Comparison of ENCODE assay signal across 8 mouse cellular contexts in the genomic region with DNA sequence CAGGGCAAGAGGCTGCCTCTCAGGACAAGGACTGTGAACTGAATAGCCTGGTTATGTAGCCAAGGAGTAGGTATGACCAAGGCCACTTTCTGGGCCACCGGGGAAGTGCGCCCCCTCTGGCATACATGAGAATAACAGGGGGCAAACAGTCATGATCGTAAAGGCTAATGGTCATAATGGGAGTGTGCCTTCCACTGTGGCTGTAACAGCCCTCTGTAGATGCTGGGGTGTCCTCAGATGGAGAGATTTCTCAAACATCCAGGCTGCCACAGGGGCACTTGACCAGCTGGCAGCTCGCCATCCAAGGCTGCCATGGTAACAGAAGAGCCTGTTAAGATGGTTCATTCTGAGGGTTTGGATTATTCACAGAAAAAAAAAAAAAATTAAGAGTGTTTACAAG.
DNase-seq lines count a peak whose midpoint lies in the region; ATAC-seq and TF ChIP-seq lines count a peak whose summit lies in the region.

No protein-coding gene starts in this region.

- TF ChIP-seq CTCF in intestine, postnatal 0 days (IDR thresholded peaks at IDR 0.05; ENCODE audit: low read depth) = peak; percentile 71

- no peak overlapping the region for H3K4me2 ChIP-seq in intestine, postnatal 0 days (replicated peaks; ENCODE audit: low read depth)
- H3K4me2 ChIP-seq in intestine, embryonic 15.5 days (replicated peaks) = no peak overlapping the region

- no peak overlapping the region for H3K4me3 ChIP-seq in intestine, postnatal 0 days (ENCODE audit: low read depth, low read length)
- H3K4me3 ChIP-seq in intestine, embryonic 15.5 days (replicated peaks) = no peak overlapping the region
- H3K4me3 ChIP-seq in limb, embryonic 10.5 days = no peak overlapping the region

- H3K4me1 ChIP-seq in intestine, postnatal 0 days (replicated peaks; ENCODE audit: control insufficient read depth, insufficient read depth, low read length) = no peaks in the 10 kb centered on the region
- H3K4me1 ChIP-seq in intestine, embryonic 15.5 days (replicated peaks) = no peaks in the 10 kb centered on the region
- H3K4me1 ChIP-seq in limb, embryonic 10.5 days = peaks cover 25% of the 10 kb centered on the region

- H3K9me3 ChIP-seq in intestine, postnatal 0 days (ENCODE audit: control insufficient read depth) = no peaks in the 10 kb centered on the region
- H3K9me3 ChIP-seq in intestine, embryonic 15.5 days = no peaks in the 10 kb centered on the region
- no peaks in the 10 kb centered on the region for H3K9me3 ChIP-seq in limb, embryonic 10.5 days (replicated peaks)

- H3K9ac ChIP-seq in intestine, postnatal 0 days (ENCODE audit: low read depth, low read length) = no peak overlapping the region
- H3K9ac ChIP-seq in intestine, embryonic 15.5 days = no peak overlapping the region

- H3K27ac ChIP-seq in intestine, postnatal 0 days (ENCODE audit: low read depth, low read length) = no peak overlapping the region
- H3K27ac ChIP-seq in intestine, embryonic 15.5 days = no peak overlapping the region
- no peak overlapping the region for H3K27ac ChIP-seq in limb, embryonic 10.5 days

- no peak for ATAC-seq in intestine, postnatal 0 days
- ATAC-seq in intestine, embryonic 15.5 days = no peak
- ATAC-seq in erythroblast, adult 5-6 weeks (replicated peaks; ENCODE audit: low FRiP score, poor library complexity, severe bottlenecking) = no peak

- 77% methylated on average over 4 of the region's 4 CpGs for WGBS in intestine, postnatal 0 days
- 63% methylated on average over 4 of the region's 4 CpGs for WGBS in intestine, embryonic 15.5 days
- 70% methylated on average over 4 of the region's 4 CpGs for WGBS in limb, embryonic 10.5 days

- peaks cover 32% of the 10 kb centered on the region for H3K36me3 ChIP-seq in intestine, postnatal 0 days (ENCODE audit: control insufficient read depth, insufficient read depth)
- peaks cover 8% of the 10 kb centered on the region for H3K36me3 ChIP-seq in intestine, embryonic 15.5 days
- peaks cover 61% of the 10 kb centered on the region for H3K36me3 ChIP-seq in limb, embryonic 10.5 days

- DNase-seq in thymus, postnatal 4 days = peak; percentile 28
- no peak for DNase-seq in thymus, postnatal 0 days (ENCODE audit: low spot score)
- DNase-seq in kidney, postnatal 10 days = peak; percentile 44
- DNase-seq in limb, embryonic 10.5 days (ENCODE audit: low spot score) = no peak
- no peak for DNase-seq in heart, adult 11 months

- H3K27me3 ChIP-seq in intestine, postnatal 0 days (replicated peaks; ENCODE audit: control insufficient read depth, insufficient read depth, low read length) = no peaks in the 10 kb centered on the region
- H3K27me3 ChIP-seq in intestine, embryonic 15.5 days (replicated peaks) = no peaks in the 10 kb centered on the region
- 0 out of 2 replicates have a peak, but pooled peaks cover 4% of the 10 kb centered on the region for H3K27me3 ChIP-seq in limb, embryonic 10.5 days (ENCODE audit: low read depth, poor library complexity, severe bottlenecking)

Comparison
In these comparisons a context has a peak if more than half of its experiments do, and no peak if none do; other contexts are left out.
1. DNase-seq: peak in thymus, postnatal 4 days (single experiment) and kidney, postnatal 10 days (single experiment); none in thymus, postnatal 0 days (single experiment), limb, embryonic 10.5 days (single experiment) and heart, adult 11 months (single experiment).